Mouse (Mus musculus): ENCODE measurements around the gene Spata19. TPM values are rescaled to one million over a fixed set of nuclear protein-coding genes. Genes with fewer than 3 reads are reported as not detected.
A peak's percentile ranks its signal among the peaks of the same experiment; 100 is the strongest.

The Spata19 gene
- polyA plus RNA-seq (2015; fragmentation: Nextera tagmentation; extraction: Ambion mirVana) = not detected in 2 replicates

DNA sequence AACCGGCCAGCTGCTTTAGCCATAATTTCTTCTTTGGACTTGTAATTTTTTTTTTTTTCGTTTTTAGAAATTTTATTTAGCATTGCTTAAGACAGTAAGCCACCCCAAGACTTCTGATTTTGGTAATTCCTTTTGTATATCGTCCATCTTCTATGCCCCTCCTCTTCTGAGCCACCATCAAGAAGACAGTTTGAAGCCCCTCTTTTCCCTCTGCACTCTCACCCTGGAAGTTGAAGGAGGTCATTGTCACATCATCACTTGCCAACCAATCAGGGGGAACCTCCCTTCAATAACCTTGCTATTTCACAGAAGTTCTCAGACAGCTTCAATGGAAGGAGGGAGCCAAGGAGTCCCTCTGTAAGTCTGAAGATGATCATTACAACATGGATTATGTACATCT lies at the start of gene Spata19:
Spata19 (plus strand) TSS at position 301 of the 400 bp plus-strand sequence.
- Histone ChIP-seq H3K4me2 (ENCODE audit: low read length) (no peak within 1 kb of the TSS), H3K9me3 (replicated peaks; ENCODE audit: low read length) (no peaks in the 10 kb centered on the region), H3K4me1 (replicated peaks; ENCODE audit: insufficient read depth, low read length) (no peaks in the 10 kb centered on the region), H3K4me3 (replicated peaks; ENCODE audit: low read depth, low read length) (no peak within 1 kb of the TSS), H3K27ac (no peak within 1 kb of the TSS), H3K9ac (ENCODE audit: low read depth, low read length) (no peak within 1 kb of the TSS), H3K36me3 (ENCODE audit: insufficient read depth, low read length) (no peaks in the 10 kb centered on the region), H3K27me3 (ENCODE audit: insufficient read depth, low read length) (no peaks in the 10 kb centered on the region)
- ATAC-seq (replicated peaks; ENCODE audit: low FRiP score, low read depth) (no peak), DNase-seq (ENCODE audit: low spot score) (no peak)
- WGBS = 68% methylated on average over 3 of the region's 3 CpGs
- TF ChIP-seq CTCF (IDR thresholded peaks at IDR 0.05; ENCODE audit: low read depth) = no peak

DNA sequence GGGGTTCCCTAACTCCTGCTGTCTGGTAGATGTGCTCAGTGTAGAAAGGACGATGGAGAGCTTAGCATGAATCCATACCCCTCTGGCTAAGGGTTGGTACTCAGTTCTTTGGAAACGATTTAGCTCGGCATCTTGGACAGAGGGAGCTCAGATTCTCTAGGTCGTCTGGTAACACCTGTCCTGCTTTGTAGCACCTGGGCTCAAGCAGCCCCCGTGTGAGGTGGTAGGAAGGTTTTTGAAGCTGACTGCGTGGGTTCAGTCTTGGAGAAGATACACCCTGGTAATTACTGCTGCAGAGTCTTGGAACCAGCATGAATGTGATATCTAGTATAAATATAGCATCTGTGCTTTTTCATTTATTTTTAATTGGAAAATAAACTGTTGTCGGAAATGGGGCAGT lies 43.5 kb upstream of the Spata19 start:
- Histone ChIP-seq H3K9me3 (replicated peaks; ENCODE audit: low read length) (no peaks in the 10 kb centered on the region), H3K4me1 (replicated peaks; ENCODE audit: insufficient read depth, low read length) (no peaks in the 10 kb centered on the region), H3K9ac (ENCODE audit: low read depth, low read length) (no peak overlapping the region), H3K36me3 (ENCODE audit: insufficient read depth, low read length) (no peaks in the 10 kb centered on the region), H3K27ac (no peak overlapping the region), H3K4me3 (replicated peaks; ENCODE audit: low read depth, low read length) (no peak overlapping the region), H3K27me3 (ENCODE audit: insufficient read depth, low read length) (no peaks in the 10 kb centered on the region), H3K4me2 (ENCODE audit: low read length) (no peak overlapping the region)
- no peak for ATAC-seq (replicated peaks; ENCODE audit: low FRiP score, low read depth)
- DNase-seq (ENCODE audit: low spot score) = no peak
- WGBS = 79% methylated on average over 7 of the region's 7 CpGs
- TF ChIP-seq CTCF (IDR thresholded peaks at IDR 0.05; ENCODE audit: low read depth) = no peak

DNA sequence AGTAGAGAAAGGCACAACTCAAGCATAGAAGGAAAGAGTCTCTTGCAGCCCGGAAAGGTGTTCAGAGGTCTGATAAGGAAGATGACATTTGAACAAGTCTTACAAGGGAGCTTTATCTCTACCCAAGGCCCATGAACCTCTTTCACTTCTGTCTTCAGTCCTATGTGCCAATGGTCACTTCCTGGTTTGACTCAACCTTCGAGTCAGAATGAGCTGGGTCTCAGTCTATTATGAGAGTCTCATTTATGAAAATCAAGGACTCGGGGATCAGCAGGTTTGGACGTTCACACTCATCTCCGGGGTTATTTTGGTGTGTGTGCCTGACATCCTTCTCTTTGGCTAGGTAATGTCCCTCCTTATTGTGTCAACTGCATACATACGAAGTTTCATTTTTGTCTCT lies 38.7 kb upstream of the Spata19 start:
- Histone ChIP-seq H3K27me3 (ENCODE audit: insufficient read depth, low read length) (no peaks in the 10 kb centered on the region), H3K4me3 (replicated peaks; ENCODE audit: low read depth, low read length) (no peak overlapping the region), H3K9me3 (replicated peaks; ENCODE audit: low read length) (no peaks in the 10 kb centered on the region), H3K36me3 (ENCODE audit: insufficient read depth, low read length) (no peaks in the 10 kb centered on the region), H3K9ac (ENCODE audit: low read depth, low read length) (no peak overlapping the region), H3K4me2 (ENCODE audit: low read length) (no peak overlapping the region), H3K4me1 (replicated peaks; ENCODE audit: insufficient read depth, low read length) (no peaks in the 10 kb centered on the region), H3K27ac (no peak overlapping the region)
- 91% methylated on average over 6 of the region's 6 CpGs for WGBS
- no peak for TF ChIP-seq CTCF (IDR thresholded peaks at IDR 0.05; ENCODE audit: low read depth)
- no peak for DNase-seq (ENCODE audit: low spot score)
- no peak for ATAC-seq (replicated peaks; ENCODE audit: low FRiP score, low read depth)

DNA sequence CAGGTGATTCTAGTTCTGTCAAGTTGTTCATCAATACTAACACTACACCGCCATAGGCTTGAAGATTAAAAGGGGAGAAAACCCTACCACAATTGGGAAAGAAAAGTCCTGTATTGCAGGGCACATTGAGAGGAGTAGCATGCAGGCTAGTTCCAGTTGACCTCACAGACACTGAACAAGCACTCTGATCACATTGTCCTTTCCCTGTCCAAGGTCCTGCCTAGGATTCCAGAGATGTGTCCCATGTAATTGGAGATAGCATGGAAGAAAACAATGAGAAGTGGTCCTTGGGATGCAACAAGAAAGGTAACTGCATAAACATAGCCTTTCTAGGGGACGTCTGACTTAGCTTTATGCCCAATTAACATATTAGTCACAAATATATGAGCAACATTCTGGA lies 29.4 kb upstream of the Spata19 start:
- H3K4me1 ChIP-seq (replicated peaks; ENCODE audit: insufficient read depth, low read length) = no peaks in the 10 kb centered on the region
- TF ChIP-seq CTCF (IDR thresholded peaks at IDR 0.05; ENCODE audit: low read depth) = no peak
- no peak overlapping the region for H3K27ac ChIP-seq
- 49% methylated on average over 2 of the region's 2 CpGs for WGBS
- no peaks in the 10 kb centered on the region for H3K27me3 ChIP-seq (ENCODE audit: insufficient read depth, low read length)
- no peaks in the 10 kb centered on the region for H3K36me3 ChIP-seq (ENCODE audit: insufficient read depth, low read length)
- DNase-seq (ENCODE audit: low spot score) (peak; percentile 66), ATAC-seq (replicated peaks; ENCODE audit: low FRiP score, low read depth) (no peak)
- H3K9me3 ChIP-seq (replicated peaks; ENCODE audit: low read length) = no peaks in the 10 kb centered on the region
- no peak overlapping the region for H3K4me3 ChIP-seq (replicated peaks; ENCODE audit: low read depth, low read length)
- H3K9ac ChIP-seq (ENCODE audit: low read depth, low read length) = no peak overlapping the region
- no peak overlapping the region for H3K4me2 ChIP-seq (ENCODE audit: low read length)

DNA sequence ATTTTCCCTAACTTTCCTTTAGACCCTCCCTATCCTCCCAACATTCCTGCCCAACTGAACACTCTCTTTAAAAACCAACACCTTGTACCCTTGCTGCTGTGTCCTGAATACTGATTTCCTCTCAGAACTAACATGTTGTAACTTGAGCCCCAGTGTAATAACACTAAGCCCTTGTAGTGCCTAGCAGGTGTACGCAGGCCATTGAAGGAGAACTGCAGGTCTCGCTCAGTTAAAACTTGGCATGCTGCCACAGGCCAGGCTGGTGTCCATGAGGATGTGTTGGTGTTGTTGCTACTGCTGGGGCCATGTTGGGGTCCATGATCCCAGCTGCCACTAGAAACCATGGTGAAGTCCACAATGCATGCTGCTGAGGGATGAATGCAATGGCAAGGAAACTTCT lies 27.5 kb upstream of the Spata19 start:
- 31% methylated on average over 2 of the region's 2 CpGs for WGBS
- no peak overlapping the region for H3K9ac ChIP-seq (ENCODE audit: low read depth, low read length)
- ATAC-seq (replicated peaks; ENCODE audit: low FRiP score, low read depth) (peak; percentile 46; the same call in 1 of the 2 replicates), DNase-seq (ENCODE audit: low spot score) (no peak)
- H3K9me3 ChIP-seq (replicated peaks; ENCODE audit: low read length) = no peaks in the 10 kb centered on the region
- H3K4me2 ChIP-seq (ENCODE audit: low read length) = no peak overlapping the region
- TF ChIP-seq CTCF (IDR thresholded peaks at IDR 0.05; ENCODE audit: low read depth) = no peak
- no peaks in the 10 kb centered on the region for H3K36me3 ChIP-seq (ENCODE audit: insufficient read depth, low read length)
- H3K4me1 ChIP-seq (replicated peaks; ENCODE audit: insufficient read depth, low read length) = no peaks in the 10 kb centered on the region
- H3K4me3 ChIP-seq (replicated peaks; ENCODE audit: low read depth, low read length) = no peak overlapping the region
- no peaks in the 10 kb centered on the region for H3K27me3 ChIP-seq (ENCODE audit: insufficient read depth, low read length)
- H3K27ac ChIP-seq = no peak overlapping the region

DNA sequence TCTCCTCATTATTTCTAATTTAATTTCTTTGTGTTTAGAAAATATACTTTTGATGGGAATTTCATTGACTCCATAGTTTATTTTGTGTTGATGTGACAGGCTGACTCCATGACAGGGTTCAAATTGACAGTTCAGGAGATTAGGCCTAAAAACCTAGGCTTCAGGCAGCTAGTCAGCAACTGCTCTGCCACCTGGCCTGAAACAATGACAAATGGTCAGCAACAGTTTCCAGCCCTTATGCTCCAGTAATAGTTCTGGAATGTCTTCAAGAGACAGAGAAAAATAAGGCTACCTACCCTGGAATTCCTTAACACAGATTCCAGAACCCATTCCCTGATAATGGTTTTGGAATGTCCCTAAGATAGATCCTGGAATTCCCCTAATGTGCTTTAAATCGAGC lies 20.9 kb upstream of the Spata19 start:
- no peak overlapping the region for H3K4me3 ChIP-seq (replicated peaks; ENCODE audit: low read depth, low read length)
- no peak for ATAC-seq (replicated peaks; ENCODE audit: low FRiP score, low read depth)
- DNase-seq (ENCODE audit: low spot score) = no peak
- no peaks in the 10 kb centered on the region for H3K36me3 ChIP-seq (ENCODE audit: insufficient read depth, low read length)
- H3K4me2 ChIP-seq (ENCODE audit: low read length) = no peak overlapping the region
- WGBS = 78% methylated on average over 1 of the region's 1 CpGs
- H3K9me3 ChIP-seq (replicated peaks; ENCODE audit: low read length) = no peaks in the 10 kb centered on the region
- H3K27ac ChIP-seq = no peak overlapping the region
- no peak overlapping the region for H3K9ac ChIP-seq (ENCODE audit: low read depth, low read length)
- no peaks in the 10 kb centered on the region for H3K4me1 ChIP-seq (replicated peaks; ENCODE audit: insufficient read depth, low read length)
- no peak for TF ChIP-seq CTCF (IDR thresholded peaks at IDR 0.05; ENCODE audit: low read depth)
- no peaks in the 10 kb centered on the region for H3K27me3 ChIP-seq (ENCODE audit: insufficient read depth, low read length)

DNA sequence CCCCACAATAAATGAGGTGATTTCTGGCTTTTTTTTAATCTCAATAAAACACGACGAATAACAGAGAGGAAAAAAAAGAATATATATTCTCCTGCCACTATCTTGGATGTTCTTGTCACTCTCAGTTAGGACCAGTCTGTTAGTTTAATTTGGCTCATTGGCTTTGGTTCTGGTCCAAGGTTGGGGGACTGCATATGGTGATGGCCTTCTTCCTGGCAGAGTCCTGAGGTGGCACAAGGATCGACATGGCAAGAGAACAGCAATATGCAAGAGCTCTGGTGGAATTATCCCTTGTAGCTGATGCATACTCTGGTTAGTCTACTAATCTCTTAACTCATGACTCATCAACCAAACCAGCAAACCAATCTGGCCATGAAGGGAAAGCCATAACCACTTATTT lies 9.6 kb upstream of the Spata19 start:
- ATAC-seq (replicated peaks; ENCODE audit: low FRiP score, low read depth) (no peak), DNase-seq (ENCODE audit: low spot score) (no peak)
- no peak overlapping the region for H3K27ac ChIP-seq
- TF ChIP-seq CTCF (IDR thresholded peaks at IDR 0.05; ENCODE audit: low read depth) = no peak
- H3K9me3 ChIP-seq (replicated peaks; ENCODE audit: low read length) = no peaks in the 10 kb centered on the region
- H3K4me2 ChIP-seq (ENCODE audit: low read length) = no peak overlapping the region
- no peaks in the 10 kb centered on the region for H3K36me3 ChIP-seq (ENCODE audit: insufficient read depth, low read length)
- no peaks in the 10 kb centered on the region for H3K27me3 ChIP-seq (ENCODE audit: insufficient read depth, low read length)
- no peak overlapping the region for H3K9ac ChIP-seq (ENCODE audit: low read depth, low read length)
- WGBS = 92% methylated on average over 3 of the region's 3 CpGs
- H3K4me1 ChIP-seq (replicated peaks; ENCODE audit: insufficient read depth, low read length) = no peaks in the 10 kb centered on the region
- no peak overlapping the region for H3K4me3 ChIP-seq (replicated peaks; ENCODE audit: low read depth, low read length)
